Mouse (Mus musculus) midbrain, embryonic 14.5 days (tissue): ENCODE measurements around the gene Chst10. TPM values are rescaled to one million over a fixed set of nuclear protein-coding genes. Genes with fewer than 3 reads are reported as not detected.

Source experiments
- ATAC-seq: fragments of 200-750 bp; cut with Nextera tagmentation; 2 replicates; pipeline ENCODE4 v1.8.0; 2017; ENCODE audit warnings: moderate number of reproducible peaks, moderate library complexity; ENCODE audit not compliant: low FRiP score, low TSS enrichment
- DNase-seq: peaks from one replicate; pipeline ENCODE4 v3.0.0-alpha.2; 2015
- H3K27ac ChIP-seq: fragments of 300-500 bp; sonication (generic); replicated peaks from 2 replicates; pipeline ENCODE4 v1.5.1; 2014; ENCODE audit warnings: mild to moderate bottlenecking, low read depth, low read length, moderate library complexity
- H3K27me3 ChIP-seq: fragments of 300-500 bp; sonication (generic); 2 replicates; pipeline ENCODE4 v1.6.1; 2014; ENCODE audit warnings: low read length, control low read depth, mixed read lengths; ENCODE audit not compliant: control insufficient read depth, insufficient read depth
- H3K36me3 ChIP-seq: fragments of 300-500 bp; sonication (generic); 2 replicates; pipeline ENCODE4 v1.6.1; 2014; ENCODE audit warnings: low read length, control low read depth; ENCODE audit not compliant: control insufficient read depth, insufficient read depth
- H3K4me1 ChIP-seq: fragments of 300-500 bp; sonication (generic); 2 replicates; pipeline ENCODE4 v1.6.1; 2014; ENCODE audit warnings: mild to moderate bottlenecking, antibody characterized with exemption, low read length, control low read depth; ENCODE audit not compliant: control insufficient read depth, insufficient read depth
- H3K4me2 ChIP-seq: fragments of 300-500 bp; sonication (generic); 2 replicates; pipeline ENCODE4 v1.6.1; 2014; ENCODE audit warnings: mild to moderate bottlenecking, low read length, moderate library complexity
- H3K4me3 ChIP-seq: fragments of 300-500 bp; sonication (generic); replicated peaks from 2 replicates; pipeline ENCODE4 v1.5.1; 2014; ENCODE audit warnings: low read depth, low read length
- H3K9ac ChIP-seq: fragments of 300-500 bp; sonication (generic); replicated peaks from 2 replicates; pipeline ENCODE4 v1.6.1; 2014; ENCODE audit warnings: mild to moderate bottlenecking, low read length, moderate library complexity
- H3K9me3 ChIP-seq: fragments of 300-500 bp; sonication (generic); 2 replicates; pipeline ENCODE4 v1.6.1; 2016; ENCODE audit warnings: low read length, control low read depth, mixed read lengths; ENCODE audit not compliant: control insufficient read depth
- WGBS: fragments of 180-500 bp; shearing (Covaris S2); extraction: QIAGEN DNeasy Blood & Tissue Kit; methylation state at CpG from one replicate; pipeline ENCODE4 v1.1.7; 2014; 5-methylcytosine and 5-hydroxymethylcytosine counted together
- polyA plus RNA-seq: library from polyadenylated mRNA; unstranded; fragments of >200 nt; fragmentation: Nextera tagmentation; extraction: Ambion mirVana; gene quantifications from 2 replicates; pipeline ENCODE4 v1.2.1, GENCODE M21; 2014

Chst10 gene
- polyA plus RNA-seq, 1 experiment from 2014 or later, result 67.7 TPM

- Histone ChIP-seq H3K36me3 (peaks cover 28% of the 10 kb centered on the region), H3K27me3 (no peaks in the 10 kb centered on the region), H3K4me1 (no peaks in the 10 kb centered on the region), H3K9me3 (no peaks in the 10 kb centered on the region), H3K4me3 (no peak overlapping the region), H3K4me2 (no peak overlapping the region), H3K9ac (no peak overlapping the region), H3K27ac (no peak overlapping the region)
- ATAC-seq, result no peak
- DNase-seq, result peak; percentile 62
- WGBS, result 90% methylated on average over 9 of the region's 9 CpGs
Measured at GRCm38 (mm10) chr1:38860867-38861524, 37.0 kb downstream of the Chst10 start.

GRCm38 (mm10) chr1:38860207-38860606 lies 37.8 kb downstream of the Chst10 start:
- DNase-seq, result no peak
- no peak overlapping the region for H3K4me3 ChIP-seq
- H3K27me3 ChIP-seq, result no peaks in the 10 kb centered on the region
- H3K4me2 ChIP-seq, result no peak overlapping the region
- H3K9me3 ChIP-seq, result no peaks in the 10 kb centered on the region
- no peak overlapping the region for H3K27ac ChIP-seq
- no peak for ATAC-seq
- no peaks in the 10 kb centered on the region for H3K4me1 ChIP-seq
- H3K36me3 ChIP-seq, result peaks cover 20% of the 10 kb centered on the region
- WGBS, result 89% methylated on average over 5 of the region's 5 CpGs
- H3K9ac ChIP-seq, result no peak overlapping the region

- no peak overlapping the region for H3K9ac ChIP-seq
- no peaks in the 10 kb centered on the region for H3K27me3 ChIP-seq
- no peak overlapping the region for H3K4me2 ChIP-seq
- H3K4me3 ChIP-seq, result no peak overlapping the region
- H3K4me1 ChIP-seq, result no peaks in the 10 kb centered on the region
- peak; percentile 91 for DNase-seq
- H3K27ac ChIP-seq, result no peak overlapping the region
- H3K9me3 ChIP-seq, result no peaks in the 10 kb centered on the region
- no peak; the same call in 1 of the 2 replicates for ATAC-seq
- H3K36me3 ChIP-seq, result no peaks in the 10 kb centered on the region
- WGBS, result 12% methylated on average over 3 of the region's 3 CpGs
Measured at GRCm38 (mm10) chr1:38856196-38856595, 41.8 kb downstream of the Chst10 start.

- no peak for DNase-seq
- 67% methylated on average over 2 of the region's 2 CpGs for WGBS
- no peak for ATAC-seq
Measured at GRCm38 (mm10) chr1:38852250-38852649, 45.7 kb downstream of the Chst10 start.

GRCm38 (mm10) chr1:38850650-38851049 lies 47.3 kb downstream of the Chst10 start:
- no peak overlapping the region for H3K4me3 ChIP-seq
- DNase-seq, result no peak

More at GRCm38 (mm10) chr1:38852250-38852649, 45.7 kb downstream of the Chst10 start:
- no peak overlapping the region for H3K4me3 ChIP-seq
- no peak overlapping the region for H3K27ac ChIP-seq
- H3K27me3 ChIP-seq, result no peaks in the 10 kb centered on the region
- H3K9me3 ChIP-seq, result no peaks in the 10 kb centered on the region
- peaks cover 10% of the 10 kb centered on the region for H3K4me1 ChIP-seq
- H3K4me2 ChIP-seq, result no peak overlapping the region
- no peaks in the 10 kb centered on the region for H3K36me3 ChIP-seq
- no peak overlapping the region for H3K9ac ChIP-seq

GRCm38 (mm10) chr1:38848451-38849289 lies 49.3 kb downstream of the Chst10 start:
- 31% methylated on average over 2 of the region's 2 CpGs for WGBS
- Histone ChIP-seq H3K9ac (no peak overlapping the region; the same call in 1 of the 2 replicates), H3K9me3 (no peaks in the 10 kb centered on the region), H3K27ac (peak overlapping the region; percentile 87), H3K4me3 (peak overlapping the region; percentile 26; the same call in 1 of the 2 replicates), H3K4me2 (peak overlapping the region; percentile 50; the same call in 1 of the 2 replicates), H3K4me1 (peaks cover 10% of the 10 kb centered on the region), H3K36me3 (no peaks in the 10 kb centered on the region), H3K27me3 (no peaks in the 10 kb centered on the region)
- ATAC-seq, result no peak; the same call in 1 of the 2 replicates
- no peak for DNase-seq

More at GRCm38 (mm10) chr1:38850650-38851049, 47.3 kb downstream of the Chst10 start:
- Histone ChIP-seq H3K36me3 (no peaks in the 10 kb centered on the region), H3K9ac (no peak overlapping the region), H3K4me2 (no peak overlapping the region), H3K27ac (no peak overlapping the region), H3K27me3 (no peaks in the 10 kb centered on the region), H3K4me1 (peaks cover 10% of the 10 kb centered on the region), H3K9me3 (no peaks in the 10 kb centered on the region)
- no peak for ATAC-seq
- WGBS, result 92% methylated on average over 2 of the region's 2 CpGs

- peak; percentile 87 for ATAC-seq
- 3% methylated on average over 11 of the region's 11 CpGs for WGBS
- Histone ChIP-seq H3K9me3 (no peaks in the 10 kb centered on the region), H3K27me3 (no peaks in the 10 kb centered on the region), H3K9ac (peak overlapping the region; percentile 27; the same call in 1 of the 2 replicates), H3K36me3 (no peaks in the 10 kb centered on the region), H3K4me1 (peaks cover 10% of the 10 kb centered on the region), H3K27ac (peak overlapping the region; percentile 87), H3K4me3 (peak overlapping the region; percentile 26), H3K4me2 (peak overlapping the region; percentile 50)
- peak; percentile 90 for DNase-seq
Measured at GRCm38 (mm10) chr1:38847975-38848374, 50.0 kb downstream of the Chst10 start.

GRCm38 (mm10) chr1:38843275-38843674 lies 54.7 kb downstream of the Chst10 start:
- DNase-seq (no peak), ATAC-seq (no peak)
- Histone ChIP-seq H3K9ac (no peak overlapping the region), H3K4me3 (no peak overlapping the region), H3K9me3 (no peaks in the 10 kb centered on the region), H3K4me1 (peaks cover 6% of the 10 kb centered on the region), H3K36me3 (no peaks in the 10 kb centered on the region), H3K27me3 (0 out of 2 replicates have a peak, but pooled peaks cover 2% of the 10 kb centered on the region), H3K4me2 (no peak overlapping the region), H3K27ac (no peak overlapping the region)
- 66% methylated on average over 4 of the region's 4 CpGs for WGBS
